Mouse (Mus musculus) B cell, adult 2 months (primary cell): ENCODE data around the gene Oser1.
"Not testable (repeated sequence)": the region's sequence is repeated elsewhere in the genome, so short reads cannot be mapped to it uniquely, and the experiment has no call there.

Experiments
- DNase-seq, 2 experiments: peaks; one replicate each; pipeline ENCODE4 v3.0.0; 2022

Gene Oser1

GRCm38 (mm10) chr2:163443543-163443942 is 19.0 kb upstream of the Oser1 start:
- no peak for DNase-seq

GRCm38 (mm10) chr2:163439488-163439887 is 15.0 kb upstream of the Oser1 start:
- DNase-seq: no peak

GRCm38 (mm10) chr2:163438619-163439451 is 14.3 kb upstream of the Oser1 start:
- peak; percentile 38 to 40 for DNase-seq

GRCm38 (mm10) chr2:163438246-163438618 is 13.7 kb upstream of the Oser1 start, which contains the start of gene Gdap1l1:
Gdap1l1 (plus strand) TSS chr2:163438476.
- DNase-seq: no peak

GRCm38 (mm10) chr2:163437800-163438199 is 13.3 kb upstream of the Oser1 start:
- no peak for DNase-seq

- no peak for DNase-seq
Measured at GRCm38 (mm10) chr2:163433971-163434370, 9.5 kb upstream of the Oser1 start.

- no peak for DNase-seq
Measured at GRCm38 (mm10) chr2:163431289-163431688, 6.8 kb upstream of the Oser1 start.

- no peak for DNase-seq
Measured at GRCm38 (mm10) chr2:163428346-163429011, 4.0 kb upstream of the Oser1 start.

- no peak for DNase-seq
Measured at GRCm38 (mm10) chr2:163422895-163423660, 1.4 kb downstream of the Oser1 start.

- peak; percentile 45 to 49 for DNase-seq
Measured at GRCm38 (mm10) chr2:163420366-163420886, 4.1 kb downstream of the Oser1 start.

GRCm38 (mm10) chr2:163419346-163420045 is 5.0 kb downstream of the Oser1 start:
- peak; percentile 99 for DNase-seq

GRCm38 (mm10) chr2:163418841-163419345 is 5.6 kb downstream of the Oser1 start:
- DNase-seq: peak in 1 of 2 experiments; percentile 53

GRCm38 (mm10) chr2:163417830-163418229 is 6.7 kb downstream of the Oser1 start:
- no peak for DNase-seq

- no peak for DNase-seq
Measured at GRCm38 (mm10) chr2:163417026-163417425, 7.5 kb downstream of the Oser1 start.

GRCm38 (mm10) chr2:163412846-163413590 is 11.5 kb downstream of the Oser1 start:
- no peak for DNase-seq

- DNase-seq: no peak
Measured at GRCm38 (mm10) chr2:163412419-163412818, 12.1 kb downstream of the Oser1 start.

- DNase-seq: no peak
Measured at GRCm38 (mm10) chr2:163411840-163412239, 12.7 kb downstream of the Oser1 start.

- not testable (repeated sequence) for DNase-seq
Measured at GRCm38 (mm10) chr2:163411344-163411743, 13.2 kb downstream of the Oser1 start.

- DNase-seq: no peak
Measured at GRCm38 (mm10) chr2:163410211-163410610, 14.3 kb downstream of the Oser1 start.

GRCm38 (mm10) chr2:163404037-163404815 is 20.3 kb downstream of the Oser1 start:
- no peak for DNase-seq

GRCm38 (mm10) chr2:163401221-163401620 is 23.3 kb downstream of the Oser1 start:
- DNase-seq: peak; percentile 78 to 82
